Mouse (Mus musculus): ENCODE results near the gene Immp2l.

Immp2l gene

GRCm38 (mm10) chr12:41878972-41879371, 855.1 kb downstream of the Immp2l start:
- DNase-seq, result no peak

- DNase-seq, result no peak
Observed at GRCm38 (mm10) chr12:41879412-41879811, 855.5 kb downstream of the Immp2l start.

GRCm38 (mm10) chr12:41880833-41881232, 856.9 kb downstream of the Immp2l start:
- DNase-seq, result no peak

- no peak for DNase-seq
Observed at GRCm38 (mm10) chr12:41908011-41908410, 884.1 kb downstream of the Immp2l start.

GRCm38 (mm10) chr12:41911626-41912025, 887.7 kb downstream of the Immp2l start:
- DNase-seq, result no peak

GRCm38 (mm10) chr12:41937751-41938150, 913.9 kb downstream of the Immp2l start:
- DNase-seq, result no peak

- DNase-seq, result no peak
Observed at GRCm38 (mm10) chr12:41941853-41942252, 918.0 kb downstream of the Immp2l start.

GRCm38 (mm10) chr12:41944079-41944672, 920.3 kb downstream of the Immp2l start:
- DNase-seq, result no peak

GRCm38 (mm10) chr12:41946536-41946935, 922.6 kb downstream of the Immp2l start:
- DNase-seq, result no peak

GRCm38 (mm10) chr12:41949409-41949808, 925.5 kb downstream of the Immp2l start:
- no peak for DNase-seq

- DNase-seq, result no peak
Observed at GRCm38 (mm10) chr12:41949841-41950241, 926.0 kb downstream of the Immp2l start.

- DNase-seq, result no peak
Observed at GRCm38 (mm10) chr12:41950726-41951125, 926.8 kb downstream of the Immp2l start.

GRCm38 (mm10) chr12:41961038-41961437, 937.1 kb downstream of the Immp2l start:
- DNase-seq, result no peak

- no peak for DNase-seq
Observed at GRCm38 (mm10) chr12:41991408-41991807, 967.5 kb downstream of the Immp2l start.

All from cerebellum, adult 8-10 months (tissue).